Mouse (Mus musculus) spleen, adult 2 months (tissue): ENCODE measurements around the gene Hoxa13.

Source experiments
- CTCF ChIP-seq: fragments of 200-500 bp; IDR thresholded peaks from 2 replicates; pipeline ENCODE4 v1.5.1; 2011; ENCODE audit warnings: mild to moderate bottlenecking, inconsistent platforms; ENCODE audit not compliant: insufficient read depth, insufficient read length, insufficient replicate concordance; ENCODE audit errors: extremely low read depth
- POLR2A ChIP-seq: fragments of 200-500 bp; IDR thresholded peaks from 2 replicates; pipeline ENCODE4 v1.6.1; 2011; ENCODE audit warnings: low read depth, low read length, inconsistent platforms

DNA sequence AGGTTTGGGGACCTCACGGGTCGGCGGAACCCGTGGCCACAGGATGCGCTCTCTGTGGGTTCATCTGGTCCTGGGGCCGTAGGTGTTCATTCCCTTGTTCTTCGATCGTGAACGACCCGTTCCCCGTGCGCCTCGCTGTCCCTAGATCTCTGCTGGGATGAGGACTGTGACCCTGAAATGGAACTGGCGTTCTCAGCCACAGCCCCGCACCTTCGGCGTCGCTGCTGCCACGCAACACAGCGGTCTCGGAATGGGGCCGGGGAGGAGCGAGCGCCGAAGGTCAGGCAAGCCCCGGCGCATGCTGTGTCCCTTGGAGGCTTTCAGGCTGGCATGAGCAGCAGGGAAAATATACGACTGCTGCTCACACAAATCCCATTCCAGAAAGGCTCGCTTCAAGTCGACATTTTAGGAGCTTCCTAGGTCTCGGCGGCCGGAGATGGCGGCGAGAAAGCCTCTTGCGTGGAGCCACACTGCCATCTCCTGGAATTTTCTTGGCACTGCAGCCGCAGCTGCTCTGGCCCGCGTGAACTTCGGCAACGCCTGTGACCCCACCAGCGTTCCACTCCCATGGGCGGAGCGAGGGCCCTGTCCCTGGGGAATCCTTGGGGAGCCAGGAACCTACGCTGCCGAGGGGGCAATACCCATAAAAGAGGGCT is 39.2 kb downstream of the Hoxa13 start, which contains the start of gene Hoxa7:
- TF ChIP-seq POLR2A (no peak), CTCF (peak; percentile 94)
